Mouse (Mus musculus): ENCODE results near the gene Ppp1r35.

Gene Ppp1r35

DNA sequence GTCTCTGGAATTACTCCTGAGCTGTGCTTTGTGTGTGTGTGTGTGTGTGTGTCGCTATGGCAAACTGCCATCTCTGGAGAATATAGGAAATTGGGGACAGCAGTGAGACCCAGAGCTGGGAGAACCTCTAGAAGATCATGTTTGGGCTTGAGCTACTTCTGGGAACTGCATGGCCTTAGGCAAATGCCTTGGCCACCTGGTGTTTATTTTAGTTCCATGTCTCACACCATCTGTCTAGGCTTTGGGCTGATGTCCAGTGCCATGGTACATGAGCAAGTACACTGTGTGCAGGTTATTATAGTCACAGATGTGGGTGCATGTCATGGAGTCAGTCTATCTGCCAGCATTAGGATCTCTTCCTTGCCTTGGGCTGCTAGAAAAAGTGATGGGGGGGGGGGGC, 44.0 kb downstream of the Ppp1r35 start:
- peaks cover 21% of the 10 kb centered on the region for H3K36me3 ChIP-seq (ENCODE audit: insufficient read depth, low read length)
- no peak for TF ChIP-seq CTCF (conservative IDR thresholded peaks at IDR 0.05; ENCODE audit: low read length)

DNA sequence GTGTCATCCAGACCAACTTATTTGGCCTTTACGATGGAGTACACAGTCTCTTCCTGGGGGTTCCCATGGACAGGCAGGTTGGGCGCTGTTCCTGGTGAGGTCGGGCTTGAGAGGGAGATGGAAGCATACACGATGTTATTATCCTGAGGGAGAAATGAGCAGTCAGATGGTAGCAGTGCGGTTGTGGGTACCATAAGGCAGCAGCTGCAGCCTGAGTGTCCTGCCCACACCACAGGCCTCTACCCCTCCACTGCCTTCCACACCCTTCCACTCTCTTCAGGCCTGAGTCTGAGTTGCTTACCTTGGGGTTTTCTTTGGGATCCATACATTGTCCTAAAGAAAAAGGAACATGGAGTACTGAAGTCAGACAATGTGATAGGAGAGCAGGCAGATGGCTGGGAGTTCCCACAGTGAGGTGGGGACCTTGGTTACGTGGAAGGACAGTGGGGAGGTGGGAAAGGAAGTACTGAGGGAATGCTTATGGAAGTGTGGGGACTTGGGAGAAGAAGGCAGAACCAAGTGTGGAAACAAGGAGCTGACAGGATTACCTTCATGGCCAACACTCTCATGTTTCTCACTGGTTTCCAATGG, 44.9 kb downstream of the Ppp1r35 start:
- Histone ChIP-seq H3K9me3 (ENCODE audit: low read length) (peaks cover 51% of the 10 kb centered on the region), H3K27me3 (ENCODE audit: insufficient read depth, low read length) (no peaks in the 10 kb centered on the region), H3K36me3 (ENCODE audit: insufficient read depth, low read length) (peaks cover 19% of the 10 kb centered on the region), H3K4me3 (replicated peaks; ENCODE audit: low read length) (no peak overlapping the region), H3K4me1 (replicated peaks; ENCODE audit: low read depth, low read length) (no peaks in the 10 kb centered on the region)
- no peak for TF ChIP-seq POU5F1 (IDR thresholded peaks at IDR 0.05; ENCODE audit: borderline replicate concordance, low read length)

More for the DNA sequence above, 44.0 kb downstream of the Ppp1r35 start:
- H3K27me3 ChIP-seq (ENCODE audit: insufficient read depth, low read length), result no peaks in the 10 kb centered on the region
- peaks cover 61% of the 10 kb centered on the region for H3K9me3 ChIP-seq (ENCODE audit: low read length)
- H3K4me3 ChIP-seq (replicated peaks; ENCODE audit: low read length), result no peak overlapping the region
- no peaks in the 10 kb centered on the region for H3K4me1 ChIP-seq (replicated peaks; ENCODE audit: low read depth, low read length)

DNA sequence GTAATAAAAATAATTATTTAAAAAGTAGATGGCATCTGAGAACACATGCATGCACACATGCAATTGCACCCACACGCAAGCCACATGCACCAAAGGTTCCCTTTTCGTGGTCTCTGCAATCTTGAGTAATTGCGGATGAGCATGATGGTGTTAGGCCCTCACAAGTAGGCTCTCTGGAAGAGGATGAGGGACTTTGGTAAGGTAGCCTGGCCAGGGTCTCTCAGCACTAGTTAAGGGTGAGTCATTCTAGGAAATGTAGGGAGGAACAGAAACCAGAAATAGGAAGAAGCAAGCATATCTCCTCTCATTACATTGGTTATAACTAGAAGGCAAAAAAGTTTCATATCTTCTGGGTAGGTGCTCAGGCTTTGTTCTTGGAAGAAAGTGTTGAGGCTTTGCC, 46.4 kb downstream of the Ppp1r35 start:
- TF ChIP-seq NANOG (IDR thresholded peaks at IDR 0.05; ENCODE audit: borderline replicate concordance, low read length), result no peak
- no peak for TF ChIP-seq POU5F1 (IDR thresholded peaks at IDR 0.05; ENCODE audit: borderline replicate concordance, low read length)
- no peak for TF ChIP-seq CTCF (conservative IDR thresholded peaks at IDR 0.05; ENCODE audit: low read length)
- H3K36me3 ChIP-seq (ENCODE audit: insufficient read depth, low read length), result peaks cover 9% of the 10 kb centered on the region; the same call in 1 of the 2 replicates

DNA sequence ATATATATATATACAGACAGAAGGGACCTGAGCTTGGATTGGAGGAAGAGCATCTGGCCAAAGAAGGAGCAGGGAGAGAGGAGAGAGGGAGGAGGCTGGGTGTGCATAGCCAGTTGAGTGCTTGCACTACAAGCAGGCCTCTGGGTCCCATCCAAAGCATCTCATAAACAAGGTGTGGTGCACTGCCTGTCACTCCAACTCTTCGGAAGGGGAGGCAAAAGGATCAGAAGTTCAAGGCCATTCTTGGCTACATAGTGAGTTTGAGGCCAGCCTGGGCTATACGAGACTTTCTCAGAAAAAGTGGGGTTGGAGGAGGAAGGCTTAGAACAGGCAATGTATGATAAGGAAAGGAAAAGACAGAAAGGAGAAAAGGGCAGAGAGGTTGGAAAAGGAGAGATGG, 47.3 kb downstream of the Ppp1r35 start:
- H3K4me3 ChIP-seq (replicated peaks; ENCODE audit: low read length), result no peak overlapping the region
- H3K27me3 ChIP-seq (ENCODE audit: insufficient read depth, low read length), result no peaks in the 10 kb centered on the region
- TF ChIP-seq NANOG (IDR thresholded peaks at IDR 0.05; ENCODE audit: borderline replicate concordance, low read length) (no peak), CTCF (conservative IDR thresholded peaks at IDR 0.05; ENCODE audit: low read length) (no peak), POU5F1 (IDR thresholded peaks at IDR 0.05; ENCODE audit: borderline replicate concordance, low read length) (no peak)
- H3K4me1 ChIP-seq (replicated peaks; ENCODE audit: low read depth, low read length), result no peaks in the 10 kb centered on the region
- H3K9me3 ChIP-seq (ENCODE audit: low read length), result peaks cover 27% of the 10 kb centered on the region
- peaks cover 6% of the 10 kb centered on the region; the same call in 1 of the 2 replicates for H3K36me3 ChIP-seq (ENCODE audit: insufficient read depth, low read length)

More for the DNA sequence above, 46.4 kb downstream of the Ppp1r35 start:
- no peak overlapping the region for H3K4me3 ChIP-seq (replicated peaks; ENCODE audit: low read length)
- H3K4me1 ChIP-seq (replicated peaks; ENCODE audit: low read depth, low read length), result no peaks in the 10 kb centered on the region
- peaks cover 36% of the 10 kb centered on the region for H3K9me3 ChIP-seq (ENCODE audit: low read length)
- no peaks in the 10 kb centered on the region for H3K27me3 ChIP-seq (ENCODE audit: insufficient read depth, low read length)

DNA sequence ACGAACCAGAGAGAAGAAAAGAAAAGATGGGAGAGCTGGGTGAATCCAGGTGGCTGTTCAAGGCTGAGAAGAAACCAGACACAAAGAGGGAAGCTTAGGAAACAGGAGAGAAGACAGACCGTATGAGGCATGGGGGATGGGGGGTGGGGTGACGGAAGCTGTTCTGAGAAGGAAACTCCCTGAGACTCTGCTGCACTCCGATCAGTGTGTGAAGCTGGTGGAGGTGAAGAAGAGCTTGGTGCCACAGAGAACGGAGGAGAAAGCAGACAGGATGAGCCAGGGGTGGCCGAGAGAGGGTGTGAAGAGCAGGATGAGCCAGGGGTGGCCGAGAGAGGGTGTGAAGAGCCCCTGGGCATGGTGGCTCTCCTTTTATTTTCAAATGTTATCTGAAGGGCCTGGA, 47.8 kb downstream of the Ppp1r35 start:
- Histone ChIP-seq H3K36me3 (ENCODE audit: insufficient read depth, low read length) (peaks cover 6% of the 10 kb centered on the region; the same call in 1 of the 2 replicates), H3K27me3 (ENCODE audit: insufficient read depth, low read length) (no peaks in the 10 kb centered on the region), H3K4me3 (replicated peaks; ENCODE audit: low read length) (no peak overlapping the region), H3K4me1 (replicated peaks; ENCODE audit: low read depth, low read length) (no peaks in the 10 kb centered on the region), H3K9me3 (ENCODE audit: low read length) (peaks cover 23% of the 10 kb centered on the region)
- TF ChIP-seq NANOG (IDR thresholded peaks at IDR 0.05; ENCODE audit: borderline replicate concordance, low read length) (no peak), CTCF (conservative IDR thresholded peaks at IDR 0.05; ENCODE audit: low read length) (no peak), POU5F1 (IDR thresholded peaks at IDR 0.05; ENCODE audit: borderline replicate concordance, low read length) (no peak)

DNA sequence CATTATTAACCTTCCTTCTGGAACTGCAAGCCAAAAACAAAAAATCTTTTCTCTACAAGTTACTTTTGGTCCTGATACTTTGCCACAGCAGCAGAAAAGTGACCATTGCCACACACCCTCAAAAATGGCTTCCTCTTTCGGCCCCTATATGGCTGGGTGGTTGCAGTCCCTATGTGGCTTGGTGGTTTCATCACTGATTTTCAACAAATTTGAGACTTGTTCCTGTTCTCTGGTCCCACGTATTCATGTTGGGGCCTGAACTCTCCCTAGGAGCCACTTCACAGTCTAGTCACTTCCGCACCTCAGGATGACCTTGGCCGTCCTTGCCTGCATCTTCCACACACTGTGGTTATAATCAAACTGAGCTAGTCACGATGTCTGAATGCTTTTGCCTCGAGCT, 50.0 kb downstream of the Ppp1r35 start:
- H3K36me3 ChIP-seq (ENCODE audit: insufficient read depth, low read length), result no peaks in the 10 kb centered on the region
- peaks cover 10% of the 10 kb centered on the region for H3K9me3 ChIP-seq (ENCODE audit: low read length)
- H3K4me3 ChIP-seq (replicated peaks; ENCODE audit: low read length), result no peak overlapping the region
- H3K4me1 ChIP-seq (replicated peaks; ENCODE audit: low read depth, low read length), result no peaks in the 10 kb centered on the region
- TF ChIP-seq POU5F1 (IDR thresholded peaks at IDR 0.05; ENCODE audit: borderline replicate concordance, low read length) (no peak), CTCF (conservative IDR thresholded peaks at IDR 0.05; ENCODE audit: low read length) (no peak), NANOG (IDR thresholded peaks at IDR 0.05; ENCODE audit: borderline replicate concordance, low read length) (no peak)
- H3K27me3 ChIP-seq (ENCODE audit: insufficient read depth, low read length), result no peaks in the 10 kb centered on the region
